Mouse (Mus musculus): ENCODE data around the gene Ppp2ca.
"Not testable (repeated sequence)": the region's sequence is repeated elsewhere in the genome, so short reads cannot be mapped to it uniquely, and the experiment has no call there.

Ppp2ca gene

DNA sequence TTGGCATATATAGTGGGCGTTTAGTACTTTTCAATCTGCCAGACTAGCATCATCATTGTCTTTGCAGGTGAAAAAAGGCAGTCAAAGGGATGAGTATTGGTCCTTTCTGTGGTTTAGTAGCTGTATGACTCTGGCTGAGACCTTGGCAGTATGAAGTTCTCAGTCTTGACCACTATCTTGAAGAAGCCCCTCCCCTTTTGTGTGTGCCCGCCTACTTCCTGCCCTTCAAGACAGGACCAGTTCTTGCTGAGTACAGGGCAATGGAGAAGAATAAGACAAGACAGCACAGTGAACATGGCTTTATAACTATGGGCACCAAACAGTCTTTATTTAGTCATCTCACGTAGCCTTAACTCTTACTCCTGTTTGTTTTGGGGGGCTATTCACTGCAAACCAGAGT lies 1.5 kb upstream of the Ppp2ca start:
- no peak for DNase-seq

DNA sequence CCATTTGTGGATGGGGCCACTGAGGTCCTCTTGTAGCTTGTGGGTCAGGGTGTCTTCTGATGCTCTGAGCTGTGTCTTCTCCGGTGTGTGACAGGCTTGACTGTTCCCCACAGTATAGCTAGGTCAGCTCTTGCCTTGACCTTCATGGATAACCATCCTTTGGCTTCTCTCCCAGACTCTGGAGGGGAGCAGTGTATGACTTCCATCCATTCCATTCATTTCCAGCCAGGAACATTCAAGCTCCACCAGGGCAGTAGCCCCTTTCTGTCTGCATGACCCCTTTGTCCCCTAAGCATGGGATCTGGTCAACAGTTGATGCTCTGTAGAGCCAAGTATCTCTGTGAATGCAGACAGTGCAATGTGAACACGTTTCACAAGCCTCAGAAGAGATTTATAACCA lies 885 bp upstream of the Ppp2ca start:
- no peak for DNase-seq

DNA sequence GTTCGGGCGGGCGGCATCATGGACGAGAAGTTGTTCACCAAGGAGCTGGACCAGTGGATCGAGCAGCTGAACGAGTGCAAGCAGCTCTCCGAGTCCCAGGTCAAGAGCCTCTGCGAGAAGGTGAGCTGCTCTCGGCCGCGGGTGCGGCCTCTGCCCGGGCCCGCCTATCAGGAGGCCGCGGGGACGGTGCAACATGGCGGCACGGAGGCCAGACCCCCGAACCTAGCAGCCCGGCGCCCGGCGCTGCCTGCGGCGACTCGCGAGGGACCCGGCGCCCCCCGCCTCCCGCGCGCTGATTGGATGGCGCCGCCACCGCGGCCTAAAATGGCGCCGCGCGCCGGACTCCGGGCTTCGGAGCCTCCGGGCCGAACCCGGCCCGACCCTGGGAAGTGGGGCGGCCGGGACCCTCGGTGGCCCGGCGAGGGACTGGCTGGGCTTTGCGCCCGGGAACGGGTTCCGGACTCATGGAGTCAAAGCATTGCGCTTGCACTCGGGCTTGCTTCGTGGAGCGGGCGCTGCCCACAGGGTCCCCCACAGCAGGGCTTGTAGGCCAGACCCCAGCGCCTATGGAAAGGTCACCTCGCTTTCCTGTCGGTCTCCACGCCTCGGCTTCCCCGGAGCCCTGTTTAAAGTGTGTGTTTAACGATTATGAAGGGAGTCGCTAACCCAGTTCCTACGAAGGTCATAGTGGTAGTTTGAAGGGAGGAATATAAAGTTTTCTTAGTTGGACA lies 715 bp downstream of the Ppp2ca start:
- DNase-seq, result peak; percentile 70

DNA sequence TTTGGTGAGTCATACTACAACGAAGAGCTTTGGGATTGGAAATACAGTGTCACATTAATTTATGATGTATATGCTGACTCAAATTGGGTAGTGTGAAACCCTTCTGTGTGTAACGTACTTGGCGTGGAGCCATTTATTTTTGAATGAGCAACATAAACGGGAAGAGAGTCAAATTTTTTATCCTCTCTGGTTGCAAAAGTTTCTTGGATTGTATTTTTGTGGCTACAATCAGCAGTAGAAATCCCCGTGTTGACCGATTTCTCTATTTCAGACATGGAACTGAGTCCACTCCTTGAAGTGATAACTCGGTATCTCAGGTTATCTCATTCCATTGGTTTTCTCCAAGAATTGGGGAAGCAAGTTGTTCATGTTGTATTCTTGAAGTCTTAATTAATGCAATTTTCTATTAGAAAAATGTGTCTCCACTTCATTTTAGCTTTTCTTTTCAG lies 1.3 kb downstream of the Ppp2ca start:
- no peak for DNase-seq

DNA sequence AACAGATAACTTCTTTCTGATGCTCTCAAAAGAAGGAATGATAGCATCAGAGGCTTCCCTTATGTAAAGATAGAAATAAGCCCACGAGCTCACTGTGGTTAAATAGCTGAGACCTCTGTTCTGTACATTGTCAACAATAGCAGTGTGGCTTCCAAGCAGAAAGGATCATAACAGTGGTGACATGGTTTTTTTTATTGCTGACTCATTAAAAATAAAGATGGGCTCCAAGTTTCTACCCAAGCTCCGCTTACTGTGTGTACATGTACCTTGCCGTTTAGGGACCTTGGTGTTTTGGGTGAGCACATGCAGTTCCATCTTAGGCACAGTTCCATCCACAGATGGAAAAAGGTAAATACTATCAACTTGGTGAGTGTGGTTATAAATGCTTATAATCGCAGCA lies 4.5 kb downstream of the Ppp2ca start:
- DNase-seq, result no peak

DNA sequence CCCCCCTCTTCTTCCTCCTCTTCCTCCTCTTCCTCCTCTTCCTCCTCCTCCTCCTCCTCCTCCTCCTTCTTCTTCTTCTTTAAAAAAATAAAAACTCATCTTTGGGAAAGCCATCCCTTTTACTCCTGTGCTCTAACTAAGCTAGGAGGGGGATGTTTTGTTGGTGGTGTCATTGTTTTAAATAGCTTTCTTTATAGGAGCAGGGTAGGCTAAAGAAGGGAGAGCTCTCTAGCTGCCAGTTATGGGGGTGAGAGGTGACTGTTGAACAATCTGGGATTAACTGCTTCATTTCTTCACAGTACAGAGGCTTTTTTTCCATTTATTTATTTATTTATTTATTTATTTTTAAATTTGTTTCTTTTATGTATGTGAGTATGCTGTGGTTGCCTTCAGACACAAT lies 7.0 kb downstream of the Ppp2ca start:
- DNase-seq, result no peak

DNA sequence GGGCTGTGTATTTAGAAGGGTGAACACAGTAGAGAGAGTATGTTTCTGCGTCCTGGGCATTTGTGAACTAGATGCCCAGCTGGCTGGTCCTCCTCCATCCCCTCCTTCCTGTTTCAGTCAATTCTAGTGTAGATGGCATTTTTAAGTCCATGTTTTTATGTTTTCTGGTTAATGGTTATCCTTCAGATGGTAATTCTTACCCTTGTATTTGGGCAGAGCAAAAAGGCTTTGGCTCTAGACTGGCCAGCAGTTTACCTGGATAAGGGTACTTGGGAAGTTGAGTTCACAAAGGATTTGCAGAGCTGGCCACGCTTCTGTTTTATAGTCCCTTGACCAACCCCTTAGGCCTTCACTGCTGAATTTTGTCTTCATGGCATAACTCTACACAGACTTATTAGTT lies 7.6 kb downstream of the Ppp2ca start:
- no peak for DNase-seq

DNA sequence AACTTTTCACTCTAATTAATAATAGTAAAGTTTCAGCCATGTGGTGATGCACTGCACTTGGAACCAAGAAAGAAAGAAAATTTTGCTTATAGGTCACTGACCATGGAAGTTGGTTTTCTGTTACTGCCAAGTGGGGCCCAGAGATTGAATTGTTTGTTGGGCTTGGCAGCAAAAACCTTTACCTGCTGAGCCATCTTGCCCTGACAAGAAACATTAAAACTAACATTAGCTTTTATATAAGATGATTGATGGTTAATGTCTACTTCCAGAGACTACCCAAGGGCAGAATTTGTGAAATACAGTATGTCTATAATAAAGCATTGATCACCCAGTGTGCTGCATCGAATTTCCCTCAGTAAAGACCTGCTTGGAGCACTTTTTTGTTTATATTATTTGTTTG lies 8.0 kb downstream of the Ppp2ca start:
- DNase-seq, result no peak

DNA sequence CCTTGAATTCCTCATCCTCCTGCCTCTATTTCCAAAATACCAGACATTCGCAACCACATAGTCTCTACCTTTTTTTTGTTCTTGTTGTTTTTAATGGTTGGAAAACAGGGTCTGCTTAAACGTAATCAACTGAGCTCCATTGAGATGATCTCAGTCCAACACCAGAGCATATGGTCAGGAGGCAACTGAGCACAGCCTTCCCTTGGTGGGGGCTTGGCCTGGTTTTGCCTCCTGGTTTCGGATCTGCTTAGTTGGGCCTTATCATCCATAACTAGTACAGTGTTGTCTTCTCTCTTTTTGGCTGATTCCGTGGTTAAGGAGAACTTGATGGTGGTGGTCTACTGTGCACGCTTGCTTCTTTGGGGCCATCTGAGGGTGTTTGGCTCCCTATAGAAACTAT lies 10.3 kb downstream of the Ppp2ca start:
- no peak for DNase-seq

DNA sequence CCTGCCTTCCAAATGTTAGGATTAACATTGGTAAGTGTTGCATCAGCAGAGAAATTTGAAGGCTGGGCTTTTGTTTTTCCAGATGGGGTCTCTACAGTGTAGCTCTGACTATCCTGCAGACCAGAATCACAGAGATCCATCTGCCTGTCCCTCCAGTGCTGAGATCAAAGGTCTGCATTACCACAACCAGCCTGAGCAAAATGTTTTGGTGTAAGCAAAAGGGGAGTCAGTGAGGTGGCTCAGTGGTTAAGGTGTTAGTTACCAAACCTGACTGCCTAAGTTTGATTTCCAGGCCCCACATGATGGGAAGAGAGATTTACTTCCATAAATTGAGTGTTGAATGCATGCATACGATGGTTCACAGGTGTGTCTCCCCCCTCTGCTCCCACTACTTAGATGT lies 10.9 kb downstream of the Ppp2ca start:
- no peak for DNase-seq

DNA sequence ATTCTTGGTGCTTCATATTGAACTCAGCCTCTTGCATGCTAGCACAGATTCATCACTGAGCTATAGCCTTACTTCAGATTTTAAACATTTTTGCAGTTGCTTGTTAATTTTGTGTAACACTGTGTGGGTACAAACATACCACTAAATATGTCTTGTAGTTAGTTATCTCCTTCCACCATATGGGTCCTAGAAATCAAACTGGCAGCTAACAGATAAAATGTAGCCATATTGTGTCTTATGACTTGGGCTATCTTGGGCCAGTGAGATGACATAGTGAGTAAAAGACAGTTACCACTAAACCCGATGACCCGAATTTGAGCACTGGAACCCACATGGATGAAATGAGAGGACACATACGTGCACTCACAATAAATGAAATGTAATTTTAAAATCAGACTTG lies 17.0 kb downstream of the Ppp2ca start:
- no peak for DNase-seq

DNA sequence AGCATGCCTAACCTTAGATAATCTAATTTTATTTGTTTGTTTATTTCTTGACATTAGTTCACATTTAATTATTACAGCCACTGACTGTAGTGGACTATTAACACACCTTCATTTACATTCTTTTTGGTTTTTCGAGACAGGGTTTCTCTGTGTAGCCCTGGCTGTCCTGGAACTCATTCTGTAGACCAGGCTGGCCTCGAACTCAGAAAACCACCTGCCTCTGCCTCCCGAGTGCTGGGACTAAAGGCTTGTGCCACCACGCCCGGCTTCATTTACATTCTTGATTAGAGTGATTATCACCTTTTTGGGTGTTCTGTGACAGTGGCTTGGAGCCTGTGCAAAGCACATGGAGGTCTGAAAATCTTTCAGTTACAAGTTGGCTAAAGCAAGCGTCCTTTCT lies 17.6 kb downstream of the Ppp2ca start:
- not testable (repeated sequence) for DNase-seq

DNA sequence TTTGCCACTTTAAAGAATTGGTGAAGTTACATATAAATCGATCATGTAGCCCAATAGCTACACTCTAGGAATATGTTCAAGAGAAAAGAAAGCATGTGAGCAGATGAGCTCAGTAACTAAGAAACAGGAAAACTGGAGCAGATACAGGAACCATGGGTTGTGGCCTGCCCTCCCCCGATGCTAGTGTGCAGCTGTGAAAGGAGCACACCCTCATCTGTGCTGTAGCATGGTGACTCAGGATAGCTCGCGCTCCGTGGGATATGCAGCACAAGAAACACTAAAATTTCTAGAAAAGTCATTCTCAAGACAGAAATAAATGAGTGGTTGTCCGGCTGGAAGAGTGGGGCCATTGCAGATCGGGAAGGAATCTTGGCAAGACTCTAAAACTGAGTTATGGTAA lies 18.7 kb downstream of the Ppp2ca start:
- no peak for DNase-seq

DNA sequence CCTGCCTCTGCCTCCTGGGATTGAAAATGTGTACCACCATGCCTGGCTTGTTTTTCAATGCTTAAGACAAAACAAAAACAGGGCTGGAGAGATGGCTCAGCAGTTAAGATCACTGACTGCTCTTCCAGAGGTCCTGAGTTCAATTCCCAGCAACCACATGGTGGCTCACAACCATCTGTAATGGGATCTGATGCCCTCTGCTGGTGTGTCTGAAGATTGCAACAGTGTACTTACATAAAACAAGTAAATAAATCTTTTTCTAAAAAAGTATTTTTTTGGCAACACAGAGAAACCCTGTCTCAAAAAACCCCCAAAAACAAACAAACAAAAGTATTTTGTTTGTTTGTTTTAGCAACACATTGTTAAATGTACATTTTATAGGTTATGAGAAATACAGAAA lies 21.9 kb downstream of the Ppp2ca start:
- not testable (repeated sequence) for DNase-seq

DNA sequence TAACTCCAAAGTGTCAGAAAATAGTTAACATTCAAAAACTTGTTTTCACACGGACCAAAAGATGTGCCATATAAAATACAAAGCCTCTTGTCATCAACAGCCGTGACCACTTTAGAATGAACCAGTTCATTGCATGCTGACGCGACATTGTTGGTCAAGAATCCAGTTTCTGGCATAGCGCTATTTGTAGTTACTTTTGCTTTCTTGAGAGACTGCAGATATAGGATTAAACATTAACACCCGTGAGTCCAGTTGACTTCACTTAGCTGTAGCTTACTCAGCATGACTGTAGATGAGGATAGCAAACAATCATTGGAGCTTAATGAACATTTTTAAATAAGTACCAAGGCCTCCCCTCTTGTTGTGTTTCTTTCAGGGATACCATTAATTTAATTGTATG lies 23.6 kb downstream of the Ppp2ca start:
- DNase-seq, result no peak

DNA sequence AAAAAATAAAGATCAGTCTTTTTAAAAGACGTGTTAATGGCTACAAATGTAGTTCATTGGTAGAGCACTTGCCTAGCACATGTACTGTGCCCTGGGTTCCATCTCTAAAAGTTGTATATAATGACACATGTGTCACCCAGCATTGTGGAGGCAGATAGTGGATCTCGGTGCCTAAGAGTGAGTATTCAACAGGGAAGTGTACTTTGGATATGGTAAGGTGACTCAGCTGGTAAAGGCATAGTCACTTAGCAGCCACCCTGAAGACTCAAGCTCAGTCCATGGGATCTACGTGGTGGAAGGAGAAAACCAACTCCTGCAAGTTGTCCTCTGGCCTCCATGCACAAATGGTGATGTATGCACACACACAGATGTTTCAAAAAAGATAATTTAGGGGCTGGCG lies 26.0 kb downstream of the Ppp2ca start:
- no peak for DNase-seq

DNA sequence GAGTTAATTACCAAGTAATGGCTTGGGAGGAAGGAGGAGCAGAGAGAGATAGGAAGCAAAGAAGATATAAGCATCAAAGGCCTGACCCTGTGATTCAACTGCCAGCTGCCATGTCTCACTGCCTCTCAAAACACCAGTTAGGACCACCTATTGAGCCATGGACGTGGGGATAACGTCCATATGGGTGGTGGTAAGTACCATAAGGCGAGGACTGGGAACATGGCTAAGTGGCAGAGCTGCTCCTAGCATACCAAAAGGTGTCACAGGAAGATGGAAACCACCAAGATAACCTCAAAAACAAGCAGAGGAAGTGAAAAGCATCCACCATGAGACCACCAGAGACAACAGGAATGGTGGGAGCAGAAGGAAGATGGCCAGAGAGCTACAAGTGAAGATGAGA lies 28.7 kb downstream of the Ppp2ca start:
- DNase-seq, result no peak

DNA sequence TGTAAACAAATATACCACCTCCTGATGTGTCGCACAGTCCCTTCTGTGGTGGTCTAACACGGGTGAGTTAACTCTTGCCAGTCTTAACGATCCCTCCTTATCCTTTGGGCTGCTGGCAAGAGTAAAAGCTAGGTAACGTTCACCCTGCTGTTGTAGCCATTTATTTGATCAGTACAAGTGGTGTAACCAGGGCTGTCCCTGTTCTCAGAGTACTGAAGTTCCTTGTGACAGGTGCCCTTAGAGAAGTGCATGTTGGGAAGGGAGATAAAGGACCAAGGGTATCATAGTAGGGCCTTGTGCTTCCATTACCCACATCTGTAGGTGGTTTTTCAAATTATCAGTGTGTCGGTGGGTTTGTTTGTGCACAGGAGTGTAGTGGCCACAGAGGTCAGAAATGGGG lies 29.3 kb downstream of the Ppp2ca start:
- no peak for DNase-seq

DNA sequence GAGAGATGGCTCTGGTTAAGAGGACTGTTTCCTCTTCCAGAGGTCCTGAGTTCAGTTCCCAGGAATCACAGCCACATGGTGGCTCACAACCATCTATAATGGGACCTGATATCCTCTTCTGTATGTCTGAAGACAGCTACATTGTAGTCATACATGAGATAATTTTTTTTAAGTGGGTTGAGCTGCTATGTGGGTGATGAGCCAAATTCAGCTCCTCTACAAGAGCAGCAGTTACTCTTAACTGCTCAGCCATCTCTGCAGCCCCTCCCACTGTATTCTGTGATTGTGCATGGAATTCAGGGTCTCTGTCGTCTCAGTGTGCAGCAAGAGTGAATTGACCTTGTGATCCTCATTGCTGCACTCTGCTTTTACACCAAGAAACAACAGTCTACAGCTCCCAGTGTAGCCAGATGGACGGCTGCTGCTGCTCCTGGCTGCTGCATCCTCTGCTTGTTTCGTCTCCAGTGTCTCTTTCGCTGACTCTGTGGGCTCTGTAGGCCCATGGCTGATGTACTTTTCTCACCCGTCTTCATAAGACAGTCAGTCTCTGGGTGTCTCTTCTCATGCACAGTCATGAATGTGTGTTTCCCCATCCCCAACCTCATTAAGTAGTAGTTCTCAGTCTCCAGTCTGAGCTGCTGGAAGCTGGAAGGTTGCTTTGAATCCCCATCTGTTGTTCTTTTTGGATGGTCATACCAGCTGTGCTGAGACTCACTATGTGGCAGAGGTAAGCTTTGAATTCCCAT lies 30.0 kb downstream of the Ppp2ca start:
- DNase-seq, result no peak

DNA sequence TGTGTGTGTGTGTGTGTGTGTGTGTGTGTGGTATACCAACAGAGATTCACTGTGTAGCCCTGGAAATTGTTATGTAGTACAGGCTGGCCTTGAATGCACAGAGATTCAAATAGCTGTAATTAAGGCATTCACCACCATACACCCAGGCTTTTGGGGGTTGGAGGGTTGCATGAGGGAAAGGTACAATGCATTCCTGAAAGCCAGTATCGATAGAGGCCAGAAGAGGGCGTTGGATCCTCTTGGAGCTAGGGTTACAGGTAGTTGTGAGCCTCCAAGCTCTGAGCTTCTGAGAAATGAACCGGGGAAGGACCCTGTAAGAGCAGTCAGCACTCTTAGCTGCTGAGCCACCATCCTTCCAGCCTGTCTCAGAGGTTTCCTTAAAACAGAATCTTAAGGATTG lies 30.7 kb downstream of the Ppp2ca start:
- no peak for DNase-seq

DNA sequence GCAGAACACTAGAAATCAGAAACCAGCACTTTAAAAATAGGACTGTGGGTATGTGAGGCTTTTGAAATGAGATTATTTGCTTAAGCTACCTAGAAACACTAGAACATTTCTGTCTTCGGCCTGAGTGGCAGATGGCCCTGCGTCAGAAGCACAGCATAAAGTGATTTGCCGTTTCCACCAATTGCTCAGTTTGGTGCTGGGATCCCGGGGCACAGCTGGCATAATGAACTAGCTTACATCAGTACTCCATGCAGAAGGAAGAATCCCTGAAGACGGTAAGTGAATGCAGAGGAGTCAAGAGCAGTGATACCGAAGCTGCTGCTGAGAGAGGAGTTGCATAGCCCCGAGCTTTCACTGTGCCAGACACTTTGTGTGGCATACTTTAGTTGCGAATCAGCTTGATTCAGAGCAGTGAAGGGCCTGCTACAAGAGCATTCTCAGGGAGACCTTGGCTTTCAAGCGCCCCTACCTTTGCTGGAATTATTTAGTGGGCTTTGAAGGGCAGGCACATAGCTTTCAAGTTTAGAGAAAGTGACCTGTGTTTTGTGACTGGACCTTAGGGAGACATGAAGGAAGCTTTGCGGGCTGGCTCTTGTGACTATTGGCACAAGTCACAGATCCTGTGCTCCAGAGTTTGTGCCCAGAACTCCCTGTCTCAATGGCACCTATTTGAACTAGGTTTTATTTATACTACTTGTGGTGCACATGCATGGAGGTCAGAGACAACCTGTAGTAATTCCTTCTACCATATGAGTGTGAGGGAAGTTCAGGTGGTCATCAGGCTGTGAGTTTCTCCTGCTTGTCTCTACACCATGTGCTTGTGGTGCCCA lies 31.4 kb downstream of the Ppp2ca start:
- DNase-seq, result no peak

DNA sequence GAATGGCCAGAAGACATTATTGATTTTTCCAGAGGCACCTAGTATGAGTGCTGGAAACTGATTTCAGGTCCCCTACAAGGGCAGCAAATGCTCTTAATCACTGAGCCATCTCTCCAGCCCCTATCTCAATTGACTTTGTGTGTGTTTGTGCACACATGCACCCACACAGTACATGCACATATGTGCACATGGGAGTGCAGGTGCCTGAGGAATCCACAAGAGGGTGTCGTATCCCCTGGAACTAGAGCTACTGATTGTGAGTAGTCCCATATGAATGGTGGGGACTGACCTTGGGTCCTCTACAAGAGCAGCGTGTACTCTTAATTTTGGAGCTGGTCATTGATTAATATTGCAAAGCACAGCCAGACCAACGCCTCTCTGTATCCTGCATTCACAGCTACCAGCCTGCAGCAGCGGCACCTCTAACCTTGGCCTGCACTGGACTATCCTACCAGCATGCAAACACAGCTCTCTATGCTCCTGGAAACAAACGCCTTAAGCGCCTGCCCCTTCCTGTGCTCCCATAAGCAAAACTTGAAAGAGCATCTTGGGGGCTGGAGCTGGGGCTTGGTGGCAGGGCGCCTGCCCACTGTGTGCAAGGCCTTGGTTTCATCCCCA lies 32.1 kb downstream of the Ppp2ca start:
- no peak for DNase-seq

DNA sequence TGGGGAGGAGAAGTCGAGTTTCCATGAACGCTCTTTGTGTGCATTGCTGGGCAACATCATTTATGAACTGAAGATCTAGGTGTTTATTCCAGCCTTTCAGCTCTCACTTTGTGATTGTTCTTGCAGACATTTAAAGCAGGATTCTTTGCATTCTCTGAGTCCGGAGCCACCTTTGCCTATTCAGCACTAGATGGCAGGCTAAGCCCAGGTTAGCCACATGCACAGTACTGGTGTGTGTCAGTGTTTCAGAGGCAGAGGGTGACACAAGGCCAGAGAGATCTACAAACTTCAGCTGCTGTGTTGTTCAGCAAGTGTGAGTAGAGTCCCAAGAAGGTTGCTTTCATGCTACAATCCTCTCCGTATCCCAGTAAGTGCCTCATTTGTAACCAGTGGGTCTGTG lies 45.2 kb downstream of the Ppp2ca start:
- peak; percentile 60 for DNase-seq
